Mouse (Mus musculus): ENCODE measurements around the gene Manf. TPM values are rescaled to one million over a fixed set of nuclear protein-coding genes. Genes with fewer than 3 reads are reported as not detected.

Manf gene
- polyA plus RNA-seq, 1 experiment from 2014 or later: 224 TPM

GRCm38 (mm10) chr9:106819201-106819600, 72.6 kb downstream of the Manf start:
- H3K36me3 ChIP-seq: no peaks in the 10 kb centered on the region
- H3K9me3 ChIP-seq (replicated peaks): no peaks in the 10 kb centered on the region
- H3K4me3 ChIP-seq: no peak overlapping the region
- H3K4me1 ChIP-seq: no peaks in the 10 kb centered on the region
- WGBS: 100% methylated on average over 1 of the region's 1 CpGs
- no peak overlapping the region for H3K9ac ChIP-seq
- H3K4me2 ChIP-seq (replicated peaks): no peak overlapping the region
- no peak for ATAC-seq (ENCODE audit: low FRiP score)
- H3K27me3 ChIP-seq: no peaks in the 10 kb centered on the region
- H3K27ac ChIP-seq: no peak overlapping the region

- H3K9ac ChIP-seq: no peak overlapping the region
- no peaks in the 10 kb centered on the region for H3K27me3 ChIP-seq
- no peak overlapping the region for H3K4me3 ChIP-seq
- no peaks in the 10 kb centered on the region for H3K4me1 ChIP-seq
- no peak overlapping the region for H3K27ac ChIP-seq
- ATAC-seq (ENCODE audit: low FRiP score): no peak
- no peaks in the 10 kb centered on the region for H3K9me3 ChIP-seq (replicated peaks)
- 74% methylated on average over 6 of the region's 6 CpGs for WGBS
- no peaks in the 10 kb centered on the region for H3K36me3 ChIP-seq
- no peak overlapping the region for H3K4me2 ChIP-seq (replicated peaks)
Observed at GRCm38 (mm10) chr9:106818191-106818590, 73.6 kb downstream of the Manf start.

- H3K27me3 ChIP-seq: no peaks in the 10 kb centered on the region
- peaks cover 14% of the 10 kb centered on the region; the same call in 1 of the 2 replicates for H3K9me3 ChIP-seq (replicated peaks)
- H3K4me3 ChIP-seq: no peak overlapping the region
- H3K27ac ChIP-seq: no peak overlapping the region
- ATAC-seq (ENCODE audit: low FRiP score): no peak
- 80% methylated on average over 4 of the region's 4 CpGs for whole genome bisulfite sequencing
- no peaks in the 10 kb centered on the region for H3K36me3 ChIP-seq
- no peak overlapping the region for H3K9ac ChIP-seq
- no peak overlapping the region for H3K4me2 ChIP-seq (replicated peaks)
- no peaks in the 10 kb centered on the region for H3K4me1 ChIP-seq
Observed at GRCm38 (mm10) chr9:106806503-106806902, 85.3 kb downstream of the Manf start.

- no peak for ATAC-seq (ENCODE audit: low FRiP score)
- H3K27me3 ChIP-seq: no peaks in the 10 kb centered on the region
- 71% methylated on average over 6 of the region's 6 CpGs for WGBS
- H3K9ac ChIP-seq: no peak overlapping the region
- H3K9me3 ChIP-seq (replicated peaks): no peaks in the 10 kb centered on the region
- no peak overlapping the region for H3K4me3 ChIP-seq
- H3K4me2 ChIP-seq (replicated peaks): no peak overlapping the region
- peaks cover 6% of the 10 kb centered on the region for H3K4me1 ChIP-seq
- H3K36me3 ChIP-seq: no peaks in the 10 kb centered on the region
- no peak overlapping the region for H3K27ac ChIP-seq
Observed at GRCm38 (mm10) chr9:106790831-106791230, 100.9 kb downstream of the Manf start.

GRCm38 (mm10) chr9:106789363-106789762, 102.4 kb downstream of the Manf start:
- Histone ChIP-seq H3K27ac (0 out of 2 replicates have a peak overlapping the region, but pooled peaks have one; percentile 91), H3K36me3 (no peaks in the 10 kb centered on the region), H3K9ac (peak overlapping the region; percentile 100), H3K4me1 (peaks cover 6% of the 10 kb centered on the region), H3K27me3 (no peaks in the 10 kb centered on the region), H3K4me2 (replicated peaks) (peak overlapping the region; percentile 74), H3K4me3 (peak overlapping the region; percentile 99), H3K9me3 (replicated peaks) (no peaks in the 10 kb centered on the region)
- 23% methylated on average over 10 of the region's 10 CpGs for WGBS
- ATAC-seq (ENCODE audit: low FRiP score): peak; percentile 20; the same call in 1 of the 2 replicates

GRCm38 (mm10) chr9:106788812-106789321, 102.9 kb downstream of the Manf start, which contains the start of gene Rad54l2:
Gene Rad54l2 (minus strand): TSS chr9:106789194.
- H3K9me3 ChIP-seq (replicated peaks): no peaks in the 10 kb centered on the region
- H3K4me3 ChIP-seq: peak within 1 kb of the TSS; percentile 99
- no peaks in the 10 kb centered on the region for H3K36me3 ChIP-seq
- peaks cover 6% of the 10 kb centered on the region for H3K4me1 ChIP-seq
- H3K9ac ChIP-seq: peak within 1 kb of the TSS; percentile 100
- H3K27me3 ChIP-seq: no peaks in the 10 kb centered on the region
- H3K4me2 ChIP-seq (replicated peaks): peak within 1 kb of the TSS; percentile 74
- peak; percentile 89 for ATAC-seq (ENCODE audit: low FRiP score)
- H3K27ac ChIP-seq: peak within 1 kb of the TSS; percentile 91
- WGBS: under 1% methylated on average over 49 of the region's 49 CpGs

Other genes with a start within 250 kb of the Manf start
- gene Grm2, start 235.9 kb downstream of the Manf start, polyA plus RNA-seq (2016; fragmentation: Nextera tagmentation; extraction: Ambion mirVana): 4.4 and 4.7 TPM in 2 replicates
- 40.7 and 41.0 TPM in 2 replicates for gene Tex264, start 206.1 kb downstream of the Manf start, polyA plus RNA-seq (2016; fragmentation: Nextera tagmentation; extraction: Ambion mirVana)
- 9.1 and 9.5 TPM in 2 replicates for gene Rad54l2, start 102.8 kb downstream of the Manf start, polyA plus RNA-seq (2016; fragmentation: Nextera tagmentation; extraction: Ambion mirVana)
- gene Dcaf1, start 70.1 kb downstream of the Manf start, polyA plus RNA-seq (2016; fragmentation: Nextera tagmentation; extraction: Ambion mirVana): 18.2 and 26.5 TPM in 2 replicates
- gene Rbm15b, start 4.6 kb downstream of the Manf start, polyA plus RNA-seq (2016; fragmentation: Nextera tagmentation; extraction: Ambion mirVana): 30.1 and 33.0 TPM in 2 replicates